24 mouse cellular contexts compared by ENCODE assay signal in the genomic region with DNA sequence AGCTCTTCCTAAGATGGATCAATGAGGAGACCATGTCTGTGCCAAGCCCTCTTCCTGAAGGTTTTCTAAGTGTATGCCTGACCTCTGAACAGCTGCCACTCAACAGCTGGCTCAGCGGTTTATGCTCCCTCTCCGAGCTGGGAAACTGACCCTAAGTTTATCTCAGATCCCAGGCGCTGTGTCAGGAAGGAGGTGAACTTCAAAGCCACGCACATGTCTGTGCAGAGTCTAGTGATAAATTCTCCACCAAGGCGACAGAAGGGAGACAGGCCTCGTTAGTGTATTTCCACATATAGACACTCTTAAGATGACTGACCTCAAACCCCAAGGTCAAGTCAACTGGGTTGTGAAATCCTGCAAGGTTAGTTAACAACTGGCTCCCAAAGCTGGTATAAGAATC.
DNase-seq lines count a peak whose midpoint lies in the region; ATAC-seq and TF ChIP-seq lines count a peak whose summit lies in the region.
"Had no signal": no experiment of that assay in that cellular context is flagged by ENCODE, and none has a peak within 500 bp of the region (broad histone marks: within the 10 kb centered on the region; RNA-seq: fewer than 3 reads in every experiment).

No protein-coding gene starts in this region.

- intact Hi-C loops in left cerebral cortex, postnatal 36 days (cut with DNase I): no loop called here

- H3K27ac ChIP-seq in liver, postnatal 0 days (ENCODE audit: low read depth): no peak overlapping the region
- no peak overlapping the region for H3K27ac ChIP-seq in intestine, embryonic 16.5 days (ENCODE audit: low read length)
- H3K27ac ChIP-seq in liver, embryonic 15.5 days (replicated peaks): no peak overlapping the region
- H3K27ac ChIP-seq: embryonic facial prominence, embryonic 15.5 days; forebrain, embryonic 15.5 days; hindbrain, postnatal 0 days; lung, embryonic 15.5 days; neural tube, embryonic 15.5 days had no signal

- TF ChIP-seq CTCF in liver, postnatal 0 days (IDR thresholded peaks at IDR 0.05; ENCODE audit: low read depth): no peak

- no peak for TF ChIP-seq EP300 in liver, postnatal 0 days (IDR thresholded peaks at IDR 0.05; ENCODE audit: low read depth)

- WGBS in liver, postnatal 0 days (ENCODE audit: insufficient replicate concordance): 31% methylated on average over 6 of the region's 6 CpGs
- 51% methylated on average over 6 of the region's 6 CpGs for WGBS in intestine, embryonic 16.5 days
- WGBS in liver, embryonic 15.5 days (ENCODE audit: insufficient replicate concordance): 15% methylated on average over 6 of the region's 6 CpGs

- no peak overlapping the region for H3K4me2 ChIP-seq in liver, postnatal 0 days (ENCODE audit: low read depth, low read length)
- H3K4me2 ChIP-seq in intestine, embryonic 16.5 days (ENCODE audit: low read depth, low read length): no peak overlapping the region
- no peak overlapping the region for H3K4me2 ChIP-seq in liver, embryonic 15.5 days
- H3K4me2 ChIP-seq: embryonic facial prominence, embryonic 15.5 days; forebrain, embryonic 15.5 days; lung, embryonic 15.5 days; midbrain, embryonic 11.5 days; neural tube, embryonic 15.5 days had no signal

- no peaks in the 10 kb centered on the region for H3K36me3 ChIP-seq in liver, postnatal 0 days (replicated peaks; ENCODE audit: insufficient read depth, low read length)
- no peaks in the 10 kb centered on the region for H3K36me3 ChIP-seq in intestine, embryonic 16.5 days (ENCODE audit: control insufficient read depth, insufficient read depth, low read length)
- no peaks in the 10 kb centered on the region for H3K36me3 ChIP-seq in liver, embryonic 15.5 days (replicated peaks)
- H3K36me3 ChIP-seq: embryonic facial prominence, embryonic 15.5 days; forebrain, embryonic 15.5 days; lung, embryonic 15.5 days; neural tube, embryonic 15.5 days had no signal

- H3K9me3 ChIP-seq in liver, postnatal 0 days (ENCODE audit: low read length): no peaks in the 10 kb centered on the region
- no peaks in the 10 kb centered on the region for H3K9me3 ChIP-seq in intestine, embryonic 16.5 days (ENCODE audit: control insufficient read depth, low read length)
- no peaks in the 10 kb centered on the region for H3K9me3 ChIP-seq in liver, embryonic 15.5 days (replicated peaks)
- H3K9me3 ChIP-seq: embryonic facial prominence, embryonic 15.5 days; forebrain, embryonic 15.5 days; lung, embryonic 15.5 days had no signal

- DNase-seq in liver: peak; percentile 44
- DNase-seq in liver, postnatal 0 days: no peak
- no peak for DNase-seq in testis, postnatal 14 days (ENCODE audit: low spot score)
- no peak for DNase-seq in left cerebral cortex, postnatal 36 days (ENCODE audit: low spot score in 2 of 2)
- no peak for DNase-seq in right cerebral cortex, adult 2 months (ENCODE audit: low spot score in 2 of 2)
- DNase-seq: adrenal gland, postnatal 10 days; cerebellum, adult 2 months; cerebellum, postnatal 25 days; gastrocnemius, postnatal 10 days; heart, adult 18-20 months; kidney, adult 18-20 months; layer of hippocampus, adult 9-11 months; lung, postnatal 36 days; right cerebral cortex, postnatal 14 days; spleen, adult 18-20 months; thymus, postnatal 25 days had no signal

- ATAC-seq in liver, postnatal 0 days: no peak
- peak; percentile 86 for ATAC-seq in intestine, embryonic 16.5 days
- ATAC-seq in liver, embryonic 15.5 days (ENCODE audit: insufficient read depth): peak; percentile 47; the same call in 1 of the 2 replicates
- ATAC-seq: forebrain, embryonic 15.5 days; hindbrain, postnatal 0 days had no signal

- no peak overlapping the region for H3K4me3 ChIP-seq in liver, postnatal 0 days (ENCODE audit: low read depth, low read length)
- H3K4me3 ChIP-seq in intestine, embryonic 16.5 days (ENCODE audit: low read length): no peak overlapping the region
- no peak overlapping the region for H3K4me3 ChIP-seq in liver, embryonic 15.5 days (replicated peaks)
- H3K4me3 ChIP-seq: embryonic facial prominence, embryonic 15.5 days; forebrain, embryonic 15.5 days; lung, embryonic 15.5 days; neural tube, embryonic 15.5 days had no signal

- no peak overlapping the region for H3K9ac ChIP-seq in liver, postnatal 0 days (replicated peaks)
- H3K9ac ChIP-seq in intestine, embryonic 16.5 days (ENCODE audit: low read depth, low read length): no peak overlapping the region
- H3K9ac ChIP-seq in liver, embryonic 15.5 days: no peak overlapping the region
- H3K9ac ChIP-seq: embryonic facial prominence, embryonic 15.5 days; forebrain, embryonic 15.5 days; lung, embryonic 15.5 days; neural tube, embryonic 15.5 days had no signal

- H3K4me1 ChIP-seq in liver, postnatal 0 days (ENCODE audit: insufficient read depth): no peaks in the 10 kb centered on the region
- no peaks in the 10 kb centered on the region for H3K4me1 ChIP-seq in intestine, embryonic 16.5 days (ENCODE audit: control insufficient read depth, insufficient read depth, low read length)
- H3K4me1 ChIP-seq in liver, embryonic 15.5 days (replicated peaks): peaks cover 15% of the 10 kb centered on the region
- H3K4me1 ChIP-seq: embryonic facial prominence, embryonic 15.5 days; forebrain, embryonic 15.5 days; lung, embryonic 15.5 days; neural tube, embryonic 15.5 days had no signal

- H3K27me3 ChIP-seq in liver, postnatal 0 days (ENCODE audit: insufficient read depth, low read length): no peaks in the 10 kb centered on the region
- no peaks in the 10 kb centered on the region for H3K27me3 ChIP-seq in intestine, embryonic 16.5 days (replicated peaks; ENCODE audit: control insufficient read depth, insufficient read depth, low read length)
- H3K27me3 ChIP-seq in liver, embryonic 15.5 days: no peaks in the 10 kb centered on the region
- H3K27me3 ChIP-seq: embryonic facial prominence, embryonic 15.5 days; forebrain, embryonic 15.5 days; lung, embryonic 15.5 days; neural tube, embryonic 15.5 days had no signal
